Mouse (Mus musculus) hindbrain, embryonic 14.5 days (tissue): ENCODE measurements at regions not wholly inside any gene's neighbourhood (a gene's known extent, or its start where the extent isn't known, plus 50 kb on each side); places are given as distances from the start of the nearest gene placed in this dataset.

ENCODE experiments used
- ATAC-seq: fragments of 200-750 bp; cut with Nextera tagmentation; 2 replicates; pipeline ENCODE4 v1.8.0; 2017; ENCODE audit warnings: moderate number of reproducible peaks, mild to moderate bottlenecking, moderate TSS enrichment, moderate library complexity; ENCODE audit not compliant: low FRiP score
- DNase-seq: peaks from one replicate; pipeline ENCODE4 v3.0.0-alpha.2; 2015; ENCODE audit warnings: low spot score
- H3K27ac ChIP-seq: fragments of 300-500 bp; sonication (generic); 2 replicates; pipeline ENCODE4 v1.5.1; 2014; ENCODE audit warnings: mild to moderate bottlenecking, moderate library complexity
- H3K27me3 ChIP-seq: fragments of 300-500 bp; sonication (generic); 2 replicates; pipeline ENCODE4 v1.6.1; 2014; ENCODE audit warnings: mild to moderate bottlenecking, low read length, mixed read lengths; ENCODE audit not compliant: control insufficient read depth, insufficient read depth
- H3K36me3 ChIP-seq: fragments of 300-500 bp; sonication (generic); replicated peaks from 2 replicates; pipeline ENCODE4 v1.6.1; 2014; ENCODE audit not compliant: control insufficient read depth, insufficient read depth
- H3K4me1 ChIP-seq: fragments of 300-500 bp; sonication (generic); replicated peaks from 2 replicates; pipeline ENCODE4 v1.6.1; 2014; ENCODE audit warnings: antibody characterized with exemption, low read length, mixed read lengths; ENCODE audit not compliant: control insufficient read depth, insufficient read depth
- H3K4me2 ChIP-seq: fragments of 300-500 bp; sonication (generic); replicated peaks from 2 replicates; pipeline ENCODE4 v1.6.1; 2014; ENCODE audit warnings: mild to moderate bottlenecking, moderate library complexity
- H3K4me3 ChIP-seq: fragments of 300-500 bp; sonication (generic); replicated peaks from 2 replicates; pipeline ENCODE4 v1.5.1; 2014; ENCODE audit warnings: mild to moderate bottlenecking, low read length
- H3K9ac ChIP-seq: fragments of 300-500 bp; sonication (generic); 2 replicates; pipeline ENCODE4 v1.6.1; 2014
- H3K9me3 ChIP-seq: fragments of 300-500 bp; sonication (generic); 2 replicates; pipeline ENCODE4 v1.6.1; 2016; ENCODE audit warnings: low read length; ENCODE audit not compliant: control insufficient read depth
- whole genome bisulfite sequencing: fragments of 180-500 bp; shearing (Covaris S2); extraction: QIAGEN DNeasy Blood & Tissue Kit; methylation state at CpG from one replicate; pipeline ENCODE4 v1.1.7; 2014; 5-methylcytosine and 5-hydroxymethylcytosine counted together

DNA sequence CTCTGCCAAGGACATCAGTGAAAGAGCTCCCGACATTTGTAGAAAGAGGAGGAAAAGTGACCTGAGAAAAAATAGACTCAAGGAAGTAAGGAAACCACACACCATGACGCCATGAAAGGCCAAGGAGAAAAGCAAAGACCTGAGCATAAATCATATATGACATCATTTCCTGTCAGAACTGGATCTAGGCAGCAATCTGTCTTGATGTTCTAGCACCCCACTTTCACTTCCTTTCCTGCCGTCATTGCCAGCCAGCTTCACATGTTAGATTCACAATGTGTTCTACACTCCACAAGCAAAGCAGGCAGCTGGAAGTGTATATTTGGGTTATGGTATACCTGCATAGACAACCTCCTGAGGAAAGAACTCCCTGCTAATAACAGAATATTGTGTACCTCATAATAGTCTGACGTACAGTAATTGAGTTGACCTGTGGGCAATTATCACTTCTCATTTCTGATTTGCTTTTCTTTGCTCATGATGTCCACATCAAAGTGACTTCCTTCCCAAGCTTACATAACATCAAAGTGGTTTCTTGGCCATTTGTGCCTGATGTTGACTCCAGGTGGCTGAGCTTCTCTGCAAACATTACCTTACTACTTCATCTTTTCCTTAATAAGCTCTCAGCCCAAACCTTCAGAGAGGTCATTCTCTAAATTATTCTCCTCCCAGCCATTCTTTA lies 633.6 kb upstream of the Adgrl2 start:
- no peak overlapping the region for H3K9ac ChIP-seq
- no peak overlapping the region for H3K4me3 ChIP-seq
- H3K4me1 ChIP-seq: no peaks in the 10 kb centered on the region
- H3K27ac ChIP-seq: no peak overlapping the region
- DNase-seq (no peak), ATAC-seq (no peak)
- WGBS: 83% methylated on average over 4 of the region's 4 CpGs
- H3K27me3 ChIP-seq: no peaks in the 10 kb centered on the region
- H3K9me3 ChIP-seq: no peaks in the 10 kb centered on the region
- no peaks in the 10 kb centered on the region for H3K36me3 ChIP-seq
- H3K4me2 ChIP-seq: no peak overlapping the region

GRCm38 (mm10) chr3:149603865-149604264 lies 613.5 kb upstream of the Adgrl2 start:
- Histone ChIP-seq H3K9me3 (no peaks in the 10 kb centered on the region), H3K4me2 (no peak overlapping the region), H3K9ac (no peak overlapping the region), H3K27me3 (no peaks in the 10 kb centered on the region), H3K27ac (no peak overlapping the region), H3K4me3 (no peak overlapping the region), H3K36me3 (no peaks in the 10 kb centered on the region), H3K4me1 (no peaks in the 10 kb centered on the region)
- no peak for DNase-seq
- no peak for ATAC-seq
- 70% methylated on average over 5 of the region's 5 CpGs for WGBS

GRCm38 (mm10) chr3:149601276-149601675 lies 610.9 kb upstream of the Adgrl2 start:
- Histone ChIP-seq H3K4me1 (no peaks in the 10 kb centered on the region), H3K9ac (no peak overlapping the region), H3K9me3 (no peaks in the 10 kb centered on the region), H3K27me3 (no peaks in the 10 kb centered on the region), H3K27ac (no peak overlapping the region), H3K4me3 (no peak overlapping the region), H3K36me3 (no peaks in the 10 kb centered on the region), H3K4me2 (no peak overlapping the region)
- 78% methylated on average over 5 of the region's 5 CpGs for WGBS
- no peak for DNase-seq
- ATAC-seq: no peak

DNA sequence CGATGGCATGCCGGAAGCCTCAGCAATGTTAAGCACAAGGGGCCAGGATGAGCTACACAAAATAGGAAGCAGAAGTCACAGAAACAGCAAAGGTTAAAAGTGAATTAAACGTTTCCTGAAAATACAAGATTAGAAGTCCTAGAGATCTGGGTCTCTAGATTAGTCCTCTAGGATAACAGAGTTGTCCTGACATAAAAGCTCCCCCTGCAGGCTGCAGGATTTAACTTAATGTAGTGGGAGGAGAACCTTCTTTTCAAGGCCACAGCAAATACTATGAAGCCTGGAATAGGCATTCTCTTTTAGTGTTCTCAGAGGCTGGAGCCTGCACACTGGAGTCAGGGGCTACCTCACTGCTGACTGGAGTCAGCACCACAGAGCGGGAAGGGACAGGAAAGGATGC lies 604.1 kb upstream of the Adgrl2 start:
- H3K36me3 ChIP-seq: no peaks in the 10 kb centered on the region
- H3K27me3 ChIP-seq: no peaks in the 10 kb centered on the region
- H3K4me1 ChIP-seq: no peaks in the 10 kb centered on the region
- 73% methylated on average over 4 of the region's 4 CpGs for WGBS
- H3K9me3 ChIP-seq: no peaks in the 10 kb centered on the region
- DNase-seq (no peak), ATAC-seq (no peak)
- no peak overlapping the region for H3K27ac ChIP-seq
- no peak overlapping the region for H3K4me3 ChIP-seq
- no peak overlapping the region for H3K9ac ChIP-seq
- H3K4me2 ChIP-seq: no peak overlapping the region

DNA sequence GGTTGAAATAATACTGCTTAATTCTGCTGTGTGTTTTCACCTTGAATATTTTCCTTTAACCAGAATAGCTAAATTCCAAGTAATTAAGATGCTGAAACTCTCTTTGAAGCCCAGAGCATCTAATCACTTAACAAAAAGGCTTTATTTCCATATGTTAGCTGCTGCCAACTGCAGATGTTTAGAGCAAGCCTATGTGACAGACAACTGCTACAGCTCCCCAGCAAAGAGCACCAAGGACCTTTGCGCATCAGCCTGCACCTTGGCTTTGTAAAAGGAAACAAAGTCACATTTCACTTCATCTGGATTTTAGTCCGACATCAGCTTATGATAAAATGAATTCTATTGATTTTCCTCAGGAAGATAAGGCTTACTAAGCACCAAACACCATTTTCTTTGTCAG lies 595.4 kb upstream of the Adgrl2 start:
- H3K4me2 ChIP-seq: no peak overlapping the region
- H3K4me3 ChIP-seq: no peak overlapping the region
- H3K36me3 ChIP-seq: no peaks in the 10 kb centered on the region
- no peak for ATAC-seq
- no peak overlapping the region for H3K27ac ChIP-seq
- no peak overlapping the region for H3K9ac ChIP-seq
- H3K4me1 ChIP-seq: no peaks in the 10 kb centered on the region
- H3K9me3 ChIP-seq: no peaks in the 10 kb centered on the region
- WGBS: 38% methylated on average over 2 of the region's 2 CpGs
- no peaks in the 10 kb centered on the region for H3K27me3 ChIP-seq
- DNase-seq: no peak

- DNase-seq (no peak), ATAC-seq (no peak)
- Histone ChIP-seq H3K27me3 (no peaks in the 10 kb centered on the region), H3K4me3 (no peak overlapping the region), H3K9ac (no peak overlapping the region), H3K36me3 (no peaks in the 10 kb centered on the region), H3K4me2 (no peak overlapping the region), H3K27ac (no peak overlapping the region), H3K4me1 (no peaks in the 10 kb centered on the region), H3K9me3 (no peaks in the 10 kb centered on the region)
- 18% methylated on average over 3 of the region's 3 CpGs for WGBS
Measured at GRCm38 (mm10) chr3:149581141-149581540, 590.8 kb upstream of the Adgrl2 start.

GRCm38 (mm10) chr3:149575678-149576077 lies 585.3 kb upstream of the Adgrl2 start:
- Histone ChIP-seq H3K27me3 (no peaks in the 10 kb centered on the region), H3K36me3 (no peaks in the 10 kb centered on the region), H3K27ac (no peak overlapping the region), H3K4me1 (no peaks in the 10 kb centered on the region), H3K4me2 (no peak overlapping the region), H3K4me3 (no peak overlapping the region), H3K9ac (no peak overlapping the region), H3K9me3 (no peaks in the 10 kb centered on the region)
- 52% methylated on average over 3 of the region's 3 CpGs for WGBS
- ATAC-seq (no peak), DNase-seq (no peak)

GRCm38 (mm10) chr3:149566853-149567252 lies 576.5 kb upstream of the Adgrl2 start:
- Histone ChIP-seq H3K27me3 (no peaks in the 10 kb centered on the region), H3K9ac (no peak overlapping the region), H3K4me1 (no peaks in the 10 kb centered on the region), H3K4me3 (no peak overlapping the region), H3K4me2 (no peak overlapping the region), H3K27ac (no peak overlapping the region), H3K36me3 (no peaks in the 10 kb centered on the region), H3K9me3 (no peaks in the 10 kb centered on the region)
- DNase-seq (no peak), ATAC-seq (no peak)
- 88% methylated on average over 6 of the region's 6 CpGs for whole genome bisulfite sequencing

DNA sequence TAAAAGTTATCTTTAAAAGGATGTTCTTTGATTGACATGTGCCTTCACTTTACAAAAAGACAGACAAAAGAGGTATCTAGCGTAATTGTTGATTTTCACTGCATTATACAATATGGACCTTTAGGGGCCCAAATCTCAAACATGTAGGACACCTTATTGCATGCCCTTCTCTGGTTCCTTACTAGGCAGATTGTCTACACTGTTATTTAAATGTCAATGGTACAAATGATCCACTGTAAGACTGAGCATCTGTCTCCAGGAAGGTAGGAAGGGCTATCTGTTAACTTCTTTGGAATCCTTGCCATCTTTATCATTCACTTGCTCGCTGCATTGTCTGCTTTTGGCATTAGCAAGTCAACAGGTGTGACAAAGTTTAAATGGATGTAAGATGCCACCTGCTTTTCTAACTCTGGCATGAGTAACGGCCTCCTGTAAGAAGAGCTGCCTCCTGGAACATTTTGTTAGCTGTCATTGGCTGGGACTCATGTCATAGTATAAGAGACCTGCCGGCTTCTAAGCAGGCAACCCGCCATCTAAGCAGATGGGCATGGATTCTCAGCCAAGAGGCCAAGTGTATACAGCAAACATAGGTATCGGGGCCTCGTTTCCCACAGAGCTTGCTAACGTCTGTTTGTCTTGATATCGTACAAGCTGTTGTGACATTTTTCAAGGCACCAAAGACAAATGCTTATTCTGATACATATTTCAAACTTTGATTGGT lies 560.0 kb upstream of the Adgrl2 start:
- H3K27me3 ChIP-seq: no peaks in the 10 kb centered on the region
- H3K4me2 ChIP-seq: no peak overlapping the region
- no peak overlapping the region for H3K9ac ChIP-seq
- no peaks in the 10 kb centered on the region for H3K9me3 ChIP-seq
- DNase-seq: peak; percentile 40
- 79% methylated on average over 9 of the region's 9 CpGs for WGBS
- no peak for ATAC-seq
- H3K4me3 ChIP-seq: no peak overlapping the region
- H3K36me3 ChIP-seq: no peaks in the 10 kb centered on the region
- H3K27ac ChIP-seq: no peak overlapping the region
- H3K4me1 ChIP-seq: 0 out of 2 replicates have a peak, but pooled peaks cover 3% of the 10 kb centered on the region
